Mouse (Mus musculus) left cerebral cortex, postnatal 25 days (tissue): ENCODE data around the gene Ywhaq. TPM values are rescaled to one million over a fixed set of nuclear protein-coding genes. Genes with fewer than 3 reads are reported as not detected.

ENCODE experiments used
- DNase-seq, 2 experiments: peaks; one replicate each; pipeline ENCODE4 v3.0.0; 2022; ENCODE audit warnings: low spot score in 2 of 2, mixed read lengths in 1 of 2
- intact Hi-C: fragments of 180-260 bp; cut with DNase I; formaldehyde crosslinking; loops from one replicate; pipeline ENCODE4 v1.15.1; 2025
- total RNA-seq, 2 experiments: library from RNA; stranded (reverse); gene quantifications; 2 replicates each; pipeline ENCODE4 v1.2.3; 2021

The Ywhaq gene
- total RNA-seq, 2 experiments from 2014 or later = 445 to 481 TPM

GRCm38 (mm10) chr12:21350113-21350876 is 67.1 kb downstream of the Ywhaq start:
- no peak for DNase-seq
- intact Hi-C loops = no loop called here

- intact Hi-C loops = no loop called here
- no peak for DNase-seq
These were observed 70.5 kb downstream of the Ywhaq start for GRCm38 (mm10) chr12:21346972-21347371.

GRCm38 (mm10) chr12:21340674-21341073 is 76.8 kb downstream of the Ywhaq start:
- intact Hi-C loops = no loop called here
- no peak for DNase-seq

Other genes with a start within 250 kb of the Ywhaq start
- gene Cpsf3, start 132.2 kb downstream of the Ywhaq start, total RNA-seq = 10 to 100 TPM; 42.2 to 47.1 TPM
- gene Itgb1bp1, start 131.4 kb downstream of the Ywhaq start, total RNA-seq = 10 to 100 TPM; 33.0 to 35.2 TPM
- gene Iah1, start 101.2 kb downstream of the Ywhaq start, total RNA-seq = 10 to 100 TPM; 13.0 to 15.6 TPM
- gene Adam17, start 44.0 kb downstream of the Ywhaq start, total RNA-seq = 10 to 100 TPM; 18.0 to 23.8 TPM